Mouse (Mus musculus): ENCODE data around the gene Snupn. TPM values are rescaled to one million over a fixed set of nuclear protein-coding genes. Genes with fewer than 3 reads are reported as not detected.

The Snupn gene
- 1 to 10 TPM; 1.8 to 2.2 TPM for total RNA-seq (2023)

GRCm38 (mm10) chr9:56950414-56951400 lies at the start of gene Snupn:
Gene Snupn (plus strand): TSS chr9:56950878.

GRCm38 (mm10) chr9:56928041-56928811 lies 22.5 kb upstream of the Snupn start, which contains the start of gene Snx33:
Gene Snx33 (minus strand): TSS chr9:56928371.

GRCm38 (mm10) chr9:56937223-56938160 lies 13.2 kb upstream of the Snupn start, which contains the start of gene Imp3:
Gene Imp3 (plus strand): TSS chr9:56937475.

GRCm38 (mm10) chr9:56994286-56995197 lies 43.9 kb downstream of the Snupn start, which contains the start of gene Ptpn9:
Gene Ptpn9 (plus strand): TSS chr9:56994923.

Other genes with a start within 250 kb of the Snupn start
- not detected for gene Lingo1, start 154.4 kb upstream of the Snupn start, total RNA-seq (2023)
- gene Odf3l1, start 86.2 kb upstream of the Snupn start, total RNA-seq (2023) = not detected
- not detected for gene Cspg4, start 85.8 kb upstream of the Snupn start, total RNA-seq (2023)
- gene Snx33, start 22.5 kb upstream of the Snupn start, total RNA-seq (2023) = 1 to 10 TPM; 2.3 to 3.2 TPM
- gene Imp3, start 13.4 kb upstream of the Snupn start, total RNA-seq (2023) = 10 to 100 TPM; 34.5 to 37.8 TPM
- gene Ptpn9, start 44.0 kb downstream of the Snupn start, total RNA-seq (2023) = 10 to 100 TPM; 17.4 to 18.5 TPM
- 10 to 100 TPM; 72.9 to 79.6 TPM for gene Sin3a, start 121.2 kb downstream of the Snupn start, total RNA-seq (2023)
- 10 to 100 TPM; 56.3 to 73.7 TPM for gene Man2c1, start 179.8 kb downstream of the Snupn start, total RNA-seq (2023)
- 1 to 10 TPM; 3.8 to 5.4 TPM for gene Neil1, start 197.4 kb downstream of the Snupn start, total RNA-seq (2023)
- gene Commd4, start 207.5 kb downstream of the Snupn start, total RNA-seq (2023) = 10 to 100 TPM; 47.1 to 64.3 TPM